Mouse (Mus musculus): Measurements from ENCODE around the gene Bloc1s4.

GRCm38 (mm10) chr5:36797291-36797690 lies 48.8 kb upstream of the Bloc1s4 start:
- TF ChIP-seq POLR2A (IDR thresholded peaks at IDR 0.05; ENCODE audit: insufficient read depth, low read depth, low read length) (no peak), CTCF (IDR thresholded peaks at IDR 0.05) (no peak)

Data from heart, adult 2 months (tissue).